Mouse (Mus musculus) left cerebral cortex, postnatal 14 days (tissue): ENCODE data around the gene Dazl. TPM values are rescaled to one million over a fixed set of nuclear protein-coding genes. Genes with fewer than 3 reads are reported as not detected.
"Not testable (repeated sequence)": the region's sequence is repeated elsewhere in the genome, so short reads cannot be mapped to it uniquely, and the experiment has no call there.

Experiments
- DNase-seq, 2 experiments: peaks; one replicate each; pipeline ENCODE4 v3.0.0; 2021 to 2022; ENCODE audit warnings: low spot score in 2 of 2, mixed read lengths in 1 of 2
- intact Hi-C: fragments of 180-260 bp; cut with DNase I; formaldehyde crosslinking; loops from one replicate; pipeline ENCODE4 v1.15.1; 2025
- total RNA-seq, 2 experiments: library from RNA; stranded (reverse); gene quantifications; 2 replicates each; pipeline ENCODE4 v1.2.3; 2021

The Dazl gene
- total RNA-seq, 2 experiments from 2014 or later: 2.9 to 3.6 TPM

GRCm38 (mm10) chr17:50294726-50295125, 1.3 kb upstream of the Dazl start:
- intact Hi-C loops: loop anchor here (5.0 kb wide), 1 partner anchor 333 kb away; no protein-coding TSS in a partner anchor
- no peak for DNase-seq

GRCm38 (mm10) chr17:50292661-50293171, 720 bp downstream of the Dazl start:
- intact Hi-C loops: loop anchor here (1.0 to 5.0 kb wide), 2 partner anchors 217 to 335 kb away; partner anchors contain the start of gene Plcl2
- DNase-seq: peak; percentile 75 to 77

- peak in 1 of 2 experiments; percentile 30 for DNase-seq
- intact Hi-C loops: loop anchor here (1.0 to 5.0 kb wide), 3 partner anchors 218 to 503 kb away; partner anchors contain the start of gene Plcl2
Measured at GRCm38 (mm10) chr17:50291485-50292200, 1.8 kb downstream of the Dazl start.

- DNase-seq: no peak
- intact Hi-C loops: no loop called here
Measured at GRCm38 (mm10) chr17:50284845-50285244, 8.6 kb downstream of the Dazl start.

GRCm38 (mm10) chr17:50261615-50262014, 31.8 kb downstream of the Dazl start:
- DNase-seq, intact Hi-C loops: not testable (repeated sequence)

GRCm38 (mm10) chr17:50260856-50261255, 32.6 kb downstream of the Dazl start:
- DNase-seq: no peak
- intact Hi-C loops: no loop called here

- DNase-seq: no peak
Measured at GRCm38 (mm10) chr17:50246605-50247004, 46.8 kb downstream of the Dazl start.

GRCm38 (mm10) chr17:50244675-50245074, 48.8 kb downstream of the Dazl start:
- intact Hi-C loops: no loop called here
- DNase-seq: no peak

More at GRCm38 (mm10) chr17:50246605-50247004, 46.8 kb downstream of the Dazl start:
- intact Hi-C loops: no loop called here

- no peak for DNase-seq
- intact Hi-C loops: no loop called here
Measured at GRCm38 (mm10) chr17:50243326-50243725, 50.1 kb downstream of the Dazl start.

- DNase-seq: no peak
- intact Hi-C loops: loop anchor here (1.0 to 5.0 kb wide), 4 partner anchors 46 to 301 kb away; partner anchors contain the start of gene Rftn1
Measured at GRCm38 (mm10) chr17:50237818-50238610, 55.4 kb downstream of the Dazl start.

GRCm38 (mm10) chr17:50237436-50237709, 56.1 kb downstream of the Dazl start:
- intact Hi-C loops: loop anchor here (1.0 to 5.0 kb wide), 4 partner anchors 45 to 301 kb away; partner anchors contain the start of gene Rftn1
- peak; percentile 86 to 93 for DNase-seq

GRCm38 (mm10) chr17:50236702-50237435, 56.6 kb downstream of the Dazl start:
- no peak for DNase-seq
- intact Hi-C loops: loop anchor here (1.0 to 5.0 kb wide), 4 partner anchors 45 to 300 kb away; partner anchors contain the start of gene Rftn1

GRCm38 (mm10) chr17:50235943-50236701, 57.3 kb downstream of the Dazl start:
- DNase-seq: no peak
- intact Hi-C loops: loop anchor here (2.0 to 5.0 kb wide), 2 partner anchors 44 to 299 kb away; partner anchors contain the start of gene Rftn1

GRCm38 (mm10) chr17:50233956-50234355, 59.5 kb downstream of the Dazl start:
- no peak for DNase-seq
- intact Hi-C loops: no loop called here

GRCm38 (mm10) chr17:50232821-50233220, 60.6 kb downstream of the Dazl start:
- DNase-seq: no peak
- intact Hi-C loops: no loop called here

GRCm38 (mm10) chr17:50231206-50231605, 62.2 kb downstream of the Dazl start:
- intact Hi-C loops: no loop called here

GRCm38 (mm10) chr17:50229534-50229933, 63.9 kb downstream of the Dazl start:
- intact Hi-C loops: no loop called here
- no peak for DNase-seq

More at GRCm38 (mm10) chr17:50231206-50231605, 62.2 kb downstream of the Dazl start:
- no peak for DNase-seq
